Mouse (Mus musculus) heart, postnatal 0 days (tissue): ENCODE results near the gene Wnt10b. TPM values are rescaled to one million over a fixed set of nuclear protein-coding genes. Genes with fewer than 3 reads are reported as not detected.

Experiments used
- ATAC-seq: fragments of 200-750 bp; cut with Nextera tagmentation; 2 replicates; pipeline ENCODE4 v1.8.0; 2017; ENCODE audit warnings: low read depth, moderate number of reproducible peaks, moderate library complexity; ENCODE audit not compliant: insufficient read depth
- DNase-seq: peaks from one replicate; pipeline ENCODE4 v3.0.0-alpha.2; 2016; ENCODE audit warnings: low spot score
- H3K27ac ChIP-seq: fragments of 300-500 bp; sonication (generic); 2 replicates; pipeline ENCODE4 v1.5.1; 2014; ENCODE audit warnings: low read depth, mild to moderate bottlenecking
- H3K27me3 ChIP-seq: fragments of 300-500 bp; sonication (generic); 2 replicates; pipeline ENCODE4 v1.6.1; 2014; ENCODE audit warnings: low read length, mixed read lengths; ENCODE audit not compliant: control insufficient read depth, insufficient read depth
- H3K36me3 ChIP-seq: fragments of 300-500 bp; sonication (generic); replicated peaks from 2 replicates; pipeline ENCODE4 v1.6.1; 2014; ENCODE audit warnings: low read length, mixed read lengths; ENCODE audit not compliant: control insufficient read depth, insufficient read depth
- H3K4me1 ChIP-seq: fragments of 300-500 bp; sonication (generic); 2 replicates; pipeline ENCODE4 v1.6.1; 2014; ENCODE audit warnings: antibody characterized with exemption; ENCODE audit not compliant: control insufficient read depth, insufficient read depth
- H3K4me2 ChIP-seq: fragments of 300-500 bp; sonication (generic); 2 replicates; pipeline ENCODE4 v1.6.1; 2014; ENCODE audit warnings: low read depth, mild to moderate bottlenecking, low read length, moderate library complexity
- H3K4me3 ChIP-seq: fragments of 300-500 bp; sonication (generic); 2 replicates; pipeline ENCODE4 v1.5.1; 2014; ENCODE audit warnings: low read depth, low read length
- H3K9ac ChIP-seq: fragments of 300-500 bp; sonication (generic); replicated peaks from 2 replicates; pipeline ENCODE4 v1.6.1; 2014; ENCODE audit warnings: low read depth, low read length, mixed read lengths
- H3K9me3 ChIP-seq: fragments of 300-500 bp; sonication (generic); replicated peaks from 2 replicates; pipeline ENCODE4 v1.6.1; 2016; ENCODE audit warnings: low read length; ENCODE audit not compliant: control insufficient read depth
- CTCF ChIP-seq: IDR thresholded peaks from 2 replicates; pipeline ENCODE4 v1.5.1; 2016; ENCODE audit warnings: antibody characterized with exemption, control low read depth, low read depth
- EP300 ChIP-seq: IDR thresholded peaks from 2 replicates; pipeline ENCODE4 v1.6.1; 2016; ENCODE audit warnings: antibody characterized with exemption, low read depth
- WGBS: fragments of 180-500 bp; shearing (Covaris S2); extraction: QIAGEN DNeasy Blood & Tissue Kit; methylation state at CpG from one replicate; pipeline ENCODE4 v1.1.7; 2014; 5-methylcytosine and 5-hydroxymethylcytosine counted together
- polyA plus RNA-seq: library from polyadenylated mRNA; unstranded; fragments of >200 nt; fragmentation: Nextera tagmentation; extraction: Ambion mirVana; gene quantifications from 2 replicates; pipeline ENCODE4 v1.2.1, GENCODE M21; 2015
- total RNA-seq: library from RNA; depleted of rRNA; stranded (reverse); fragments of >200 nt; gene quantifications from 2 replicates; pipeline ENCODE4 v1.2.3, GENCODE M21; 2014; ENCODE audit warnings: low replicate concordance

Gene Wnt10b
- total and polyA plus RNA-seq, 2 experiments from 2014 or later, result 0.07 TPM; not detected in 1

DNA sequence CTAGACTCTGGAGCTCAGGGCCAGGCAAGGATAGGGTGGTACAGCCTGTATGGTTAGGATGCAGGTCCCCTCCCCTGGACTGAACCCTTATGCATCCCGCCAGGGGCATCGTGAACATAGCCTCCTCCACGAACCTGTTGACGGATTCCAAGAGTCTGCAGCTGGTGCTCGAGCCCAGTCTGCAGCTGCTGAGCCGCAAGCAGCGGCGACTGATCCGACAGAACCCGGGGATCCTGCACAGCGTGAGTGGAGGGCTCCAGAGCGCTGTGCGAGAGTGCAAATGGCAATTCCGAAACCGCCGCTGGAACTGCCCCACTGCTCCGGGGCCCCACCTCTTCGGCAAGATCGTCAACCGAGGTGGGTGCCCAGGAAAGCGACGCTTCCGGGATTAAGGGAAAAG, 12.8 kb upstream of the Wnt10b start:
- Histone ChIP-seq H3K9ac (no peak overlapping the region; the same call in 1 of the 2 replicates), H3K4me1 (peaks cover 16% of the 10 kb centered on the region), H3K4me3 (peak overlapping the region; percentile 35), H3K4me2 (peak overlapping the region; percentile 53), H3K27me3 (peaks cover 87% of the 10 kb centered on the region), H3K36me3 (no peaks in the 10 kb centered on the region), H3K9me3 (no peaks in the 10 kb centered on the region), H3K27ac (no peak overlapping the region)
- no peak for TF ChIP-seq EP300
- TF ChIP-seq CTCF, result no peak
- under 1% methylated on average over 23 of the region's 23 CpGs for WGBS
- DNase-seq, result no peak
- ATAC-seq, result no peak

DNA sequence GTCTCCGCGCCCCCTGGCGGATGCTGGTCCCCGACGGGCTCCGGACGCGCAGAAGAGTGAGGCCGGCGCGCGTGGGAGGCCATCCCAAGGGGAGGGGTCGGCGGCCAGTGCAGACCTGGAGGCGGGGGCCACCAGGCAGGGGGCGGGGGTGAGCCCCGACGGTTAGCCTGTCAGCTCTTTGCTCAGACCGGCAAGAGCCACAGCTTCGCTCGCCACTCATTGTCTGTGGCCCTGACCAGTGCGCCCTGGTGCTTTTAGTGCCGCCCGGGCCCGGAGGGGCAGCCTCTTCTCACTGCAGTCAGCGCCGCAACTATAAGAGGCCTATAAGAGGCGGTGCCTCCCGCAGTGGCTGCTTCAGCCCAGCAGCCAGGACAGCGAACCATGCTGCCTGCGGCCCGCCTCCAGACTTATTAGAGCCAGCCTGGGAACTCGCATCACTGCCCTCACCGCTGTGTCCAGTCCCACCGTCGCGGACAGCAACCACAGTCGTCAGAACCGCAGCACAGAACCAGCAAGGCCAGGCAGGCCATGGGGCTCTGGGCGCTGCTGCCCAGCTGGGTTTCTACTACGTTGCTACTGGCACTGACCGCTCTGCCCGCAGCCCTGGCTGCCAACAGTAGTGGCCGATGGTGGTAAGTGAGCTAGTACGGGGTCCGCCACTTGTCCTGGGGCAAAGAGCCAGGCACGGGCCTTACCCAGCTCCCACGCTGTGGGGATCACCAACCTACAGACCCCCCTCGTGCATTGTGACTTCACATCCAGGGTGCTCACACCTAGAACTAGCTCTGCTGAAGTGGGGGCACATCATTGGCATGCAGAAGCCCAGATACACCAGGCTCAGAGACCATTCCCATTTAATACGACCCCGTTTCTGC, 11.9 kb upstream of the Wnt10b start, which contains the start of gene Wnt1:
TSS of gene Wnt1 (plus strand) at position 197 of the 875 bp plus-strand sequence.
- Histone ChIP-seq H3K27me3 (peaks cover 82% of the 10 kb centered on the region), H3K9me3 (no peaks in the 10 kb centered on the region), H3K4me1 (peaks cover 16% of the 10 kb centered on the region), H3K27ac (no peak within 1 kb of the TSS), H3K9ac (no peak within 1 kb of the TSS; the same call in 1 of the 2 replicates), H3K4me2 (peak within 1 kb of the TSS; percentile 53), H3K36me3 (no peaks in the 10 kb centered on the region), H3K4me3 (peak within 1 kb of the TSS; percentile 35)
- ATAC-seq, result 0 out of 2 replicates have a peak, but pooled peaks have one; percentile 31
- no peak for DNase-seq
- TF ChIP-seq EP300 (no peak), CTCF (peak; percentile 60)
- 6% methylated on average over 41 of the region's 51 CpGs for WGBS

DNA sequence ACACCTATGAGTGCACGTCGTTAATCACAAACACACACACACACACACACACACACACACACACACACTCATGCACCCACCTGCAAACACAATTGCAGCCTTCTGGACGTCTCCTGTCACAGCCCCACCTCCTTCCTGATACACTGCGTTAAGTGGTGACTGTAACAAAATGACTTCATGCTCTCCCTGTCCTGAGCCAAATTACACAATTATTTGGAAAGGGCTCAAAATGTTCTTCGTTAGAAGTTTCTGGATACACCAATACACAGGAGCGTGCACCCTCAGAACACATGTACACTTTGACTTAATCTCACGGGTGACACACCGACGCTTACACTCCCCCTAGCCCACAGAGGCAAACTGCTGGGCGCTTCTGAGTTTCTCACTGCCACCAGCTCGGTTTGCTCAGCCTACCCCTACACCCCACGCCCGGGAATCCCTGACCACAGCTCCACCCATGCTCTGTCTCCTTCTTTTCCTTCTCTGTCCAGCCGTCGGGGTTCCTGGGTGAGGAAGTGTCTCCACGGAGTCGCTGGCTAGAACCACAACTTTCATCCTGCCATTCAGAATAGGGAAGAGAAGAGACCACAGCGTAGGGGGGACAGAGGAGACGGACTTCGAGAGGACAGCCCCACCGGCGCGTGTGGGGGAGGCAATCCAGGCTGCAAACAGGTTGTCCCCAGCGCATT, 11.2 kb upstream of the Wnt10b start:
- no peak for TF ChIP-seq EP300
- TF ChIP-seq CTCF, result no peak
- H3K27me3 ChIP-seq, result peaks cover 74% of the 10 kb centered on the region

DNA sequence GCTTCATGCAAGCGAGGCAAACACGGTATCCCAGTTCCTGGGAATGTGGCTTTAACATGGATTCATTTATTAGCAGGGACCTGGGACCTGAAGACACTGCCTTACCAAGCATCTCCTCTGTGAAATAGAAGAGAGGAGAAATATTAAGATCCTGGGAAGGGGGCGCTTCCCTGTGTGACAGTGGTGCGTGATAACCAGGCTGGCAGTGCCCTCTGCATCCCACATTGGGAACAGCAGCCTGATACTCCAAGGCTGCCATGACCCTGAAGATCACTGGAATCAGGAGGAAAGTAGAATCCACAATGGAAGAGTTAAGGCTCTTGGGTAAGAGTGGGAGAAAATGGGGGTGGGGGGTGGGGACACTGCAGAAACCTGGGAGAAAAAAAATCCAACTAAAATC, 10.0 kb upstream of the Wnt10b start:
- DNase-seq (no peak), ATAC-seq (no peak)
- H3K4me1 ChIP-seq, result peaks cover 16% of the 10 kb centered on the region
- H3K4me3 ChIP-seq, result no peak overlapping the region
- no peaks in the 10 kb centered on the region for H3K36me3 ChIP-seq
- no peak overlapping the region for H3K4me2 ChIP-seq
- peaks cover 62% of the 10 kb centered on the region for H3K27me3 ChIP-seq
- H3K27ac ChIP-seq, result no peak overlapping the region
- TF ChIP-seq EP300 (no peak), CTCF (peak; percentile 61)
- no peaks in the 10 kb centered on the region for H3K9me3 ChIP-seq
- WGBS, result 33% methylated on average over 4 of the region's 4 CpGs
- H3K9ac ChIP-seq, result no peak overlapping the region

More for the DNA sequence above, 11.2 kb upstream of the Wnt10b start:
- Histone ChIP-seq H3K9me3 (no peaks in the 10 kb centered on the region), H3K27ac (no peak overlapping the region), H3K4me2 (peak overlapping the region; percentile 5; the same call in 1 of the 2 replicates), H3K4me3 (peak overlapping the region; percentile 12), H3K4me1 (peaks cover 16% of the 10 kb centered on the region), H3K9ac (no peak overlapping the region), H3K36me3 (no peaks in the 10 kb centered on the region)
- 12% methylated on average over 24 of the region's 24 CpGs for WGBS
- DNase-seq (no peak), ATAC-seq (no peak)

DNA sequence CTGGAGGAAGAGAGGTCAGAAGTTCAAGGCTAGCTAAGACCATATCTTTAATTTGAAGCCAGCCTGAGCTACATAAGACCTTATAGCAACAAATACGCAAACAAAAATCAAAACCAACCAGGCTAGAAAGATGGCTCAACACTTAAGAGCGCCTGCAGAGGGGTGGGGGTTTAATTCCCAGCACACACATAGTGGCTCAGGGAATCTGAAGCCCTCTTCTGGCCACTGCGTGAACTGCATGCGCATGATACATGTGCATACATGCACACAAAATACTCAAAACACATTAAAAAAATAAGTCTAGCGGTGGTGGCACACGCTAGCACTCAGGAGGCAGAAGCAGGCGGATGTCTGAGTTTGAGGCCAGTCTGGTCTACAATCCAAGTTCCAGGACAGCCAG, 7.8 kb upstream of the Wnt10b start:
- TF ChIP-seq EP300, result no peak
- peak; percentile 26 for TF ChIP-seq CTCF
- H3K9me3 ChIP-seq, result no peaks in the 10 kb centered on the region
- H3K4me3 ChIP-seq, result no peak overlapping the region
- peaks cover 6% of the 10 kb centered on the region; the same call in 1 of the 2 replicates for H3K4me1 ChIP-seq
- H3K4me2 ChIP-seq, result no peak overlapping the region
- WGBS, result 38% methylated on average over 7 of the region's 7 CpGs
- H3K9ac ChIP-seq, result no peak overlapping the region
- H3K27ac ChIP-seq, result no peak overlapping the region
- ATAC-seq, result no peak
- DNase-seq, result no peak
- H3K36me3 ChIP-seq, result no peaks in the 10 kb centered on the region
- peaks cover 56% of the 10 kb centered on the region for H3K27me3 ChIP-seq
